Mouse (Mus musculus) forebrain, embryonic 12.5 days (tissue): ENCODE data around the gene Gm21988. TPM values are rescaled to one million over a fixed set of nuclear protein-coding genes. Genes with fewer than 3 reads are reported as not detected.

Source experiments
- ATAC-seq: fragments of 200-750 bp; cut with Nextera tagmentation; 2 replicates; pipeline ENCODE4 v1.8.0; 2017; ENCODE audit warnings: moderate TSS enrichment; ENCODE audit not compliant: low FRiP score
- H3K27ac ChIP-seq: fragments of 300-500 bp; sonication (generic); 2 replicates; pipeline ENCODE4 v1.5.1; 2016; ENCODE audit warnings: mild to moderate bottlenecking
- H3K27me3 ChIP-seq: fragments of 300-500 bp; sonication (generic); 2 replicates; pipeline ENCODE4 v1.6.1; 2016; ENCODE audit warnings: mild to moderate bottlenecking
- H3K36me3 ChIP-seq: fragments of 300-500 bp; sonication (generic); replicated peaks from 2 replicates; pipeline ENCODE4 v1.6.1; 2016; ENCODE audit warnings: mild to moderate bottlenecking
- H3K4me1 ChIP-seq: fragments of 300-500 bp; sonication (generic); 2 replicates; pipeline ENCODE4 v1.6.1; 2016
- H3K4me2 ChIP-seq: fragments of 300-500 bp; sonication (generic); 2 replicates; pipeline ENCODE4 v1.6.1; 2016; ENCODE audit warnings: mild to moderate bottlenecking, moderate library complexity
- H3K4me3 ChIP-seq: fragments of 300-500 bp; sonication (generic); replicated peaks from 2 replicates; pipeline ENCODE4 v1.5.1; 2016; ENCODE audit warnings: mild to moderate bottlenecking
- H3K9ac ChIP-seq: fragments of 300-500 bp; sonication (generic); 2 replicates; pipeline ENCODE4 v1.6.1; 2016; ENCODE audit warnings: mild to moderate bottlenecking
- H3K9me3 ChIP-seq: fragments of 300-500 bp; sonication (generic); 2 replicates; pipeline ENCODE4 v1.6.1; 2016
- WGBS: fragments of 180-500 bp; shearing (Covaris S2); methylation state at CpG from one replicate; pipeline ENCODE4 v1.1.7; 2016; 5-methylcytosine and 5-hydroxymethylcytosine counted together
- polyA plus RNA-seq: library from polyadenylated mRNA; unstranded; fragments of >200 nt; fragmentation: Nextera tagmentation; extraction: Ambion mirVana; gene quantifications from 2 replicates; pipeline ENCODE4 v1.2.1, GENCODE M21; 2016

The Gm21988 gene
- polyA plus RNA-seq, 1 experiment from 2014 or later = 11.2 TPM

DNA sequence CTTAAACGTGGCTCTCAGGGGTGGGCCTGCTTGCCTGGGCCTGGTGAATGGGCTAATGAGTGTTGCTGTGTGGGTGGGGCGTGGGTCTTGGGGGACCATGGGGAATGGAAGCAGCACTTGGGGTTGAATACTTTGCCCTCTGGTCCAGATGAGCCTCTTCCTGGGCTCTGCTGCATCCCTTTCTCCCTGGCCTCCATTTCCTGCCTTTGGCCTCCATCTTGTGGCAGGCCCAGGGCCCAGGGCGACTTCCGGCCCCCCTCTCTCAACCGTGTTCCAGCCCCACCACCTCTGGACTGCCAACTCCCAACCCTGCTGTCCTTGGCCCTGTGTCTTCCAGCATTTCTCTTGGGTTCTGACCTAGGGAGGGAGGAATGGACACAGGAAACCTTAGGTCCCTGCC lies 5.6 kb downstream of the Gm21988 start:
- no peak overlapping the region for H3K9ac ChIP-seq
- no peak overlapping the region for H3K27ac ChIP-seq
- ATAC-seq = no peak
- peaks cover 50% of the 10 kb centered on the region for H3K4me1 ChIP-seq
- 66% methylated on average over 5 of the region's 5 CpGs for WGBS
- peaks cover 20% of the 10 kb centered on the region for H3K36me3 ChIP-seq
- H3K4me3 ChIP-seq = no peak overlapping the region
- H3K27me3 ChIP-seq = peaks cover 26% of the 10 kb centered on the region
- H3K4me2 ChIP-seq = no peak overlapping the region
- no peaks in the 10 kb centered on the region for H3K9me3 ChIP-seq

DNA sequence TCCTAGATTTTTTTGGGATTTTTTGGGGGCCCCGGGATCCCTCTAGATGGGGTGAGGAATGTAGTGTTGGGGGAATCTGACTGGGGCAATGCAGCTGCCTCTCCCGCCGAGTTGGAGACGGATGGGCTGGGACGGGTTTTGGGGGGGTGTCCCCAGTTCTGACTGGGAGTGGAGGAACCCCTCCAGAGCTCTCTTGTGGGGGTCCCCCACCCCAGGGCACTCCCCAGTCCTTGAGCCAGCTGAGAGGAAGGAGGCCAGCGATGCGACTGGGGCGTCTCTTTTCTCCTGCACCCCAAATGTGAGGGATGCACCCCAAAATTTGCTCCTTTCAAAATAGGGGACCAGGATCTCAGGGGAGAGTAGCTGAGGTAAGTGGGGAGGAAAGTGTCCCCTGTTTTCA lies 6.6 kb downstream of the Gm21988 start:
- 40% methylated on average over 8 of the region's 8 CpGs for WGBS
- no peak overlapping the region for H3K4me3 ChIP-seq
- peaks cover 20% of the 10 kb centered on the region for H3K36me3 ChIP-seq
- no peak for ATAC-seq
- peak overlapping the region; percentile 59 for H3K9ac ChIP-seq
- no peak overlapping the region for H3K27ac ChIP-seq
- H3K4me2 ChIP-seq = peak overlapping the region; percentile 55
- no peaks in the 10 kb centered on the region for H3K9me3 ChIP-seq
- peaks cover 47% of the 10 kb centered on the region for H3K4me1 ChIP-seq
- peaks cover 36% of the 10 kb centered on the region for H3K27me3 ChIP-seq

- H3K27ac ChIP-seq = no peak overlapping the region
- peaks cover 41% of the 10 kb centered on the region for H3K27me3 ChIP-seq
- peak overlapping the region; percentile 55 for H3K4me2 ChIP-seq
- H3K4me1 ChIP-seq = peaks cover 47% of the 10 kb centered on the region
- H3K4me3 ChIP-seq = peak overlapping the region; percentile 32
- 10% methylated on average over 7 of the region's 10 CpGs for WGBS
- H3K36me3 ChIP-seq = peaks cover 20% of the 10 kb centered on the region
- no peaks in the 10 kb centered on the region for H3K9me3 ChIP-seq
- ATAC-seq = no peak
- H3K9ac ChIP-seq = peak overlapping the region; percentile 59
Observed at GRCm38 (mm10) chr11:70232546-70232945, 7.1 kb downstream of the Gm21988 start.

DNA sequence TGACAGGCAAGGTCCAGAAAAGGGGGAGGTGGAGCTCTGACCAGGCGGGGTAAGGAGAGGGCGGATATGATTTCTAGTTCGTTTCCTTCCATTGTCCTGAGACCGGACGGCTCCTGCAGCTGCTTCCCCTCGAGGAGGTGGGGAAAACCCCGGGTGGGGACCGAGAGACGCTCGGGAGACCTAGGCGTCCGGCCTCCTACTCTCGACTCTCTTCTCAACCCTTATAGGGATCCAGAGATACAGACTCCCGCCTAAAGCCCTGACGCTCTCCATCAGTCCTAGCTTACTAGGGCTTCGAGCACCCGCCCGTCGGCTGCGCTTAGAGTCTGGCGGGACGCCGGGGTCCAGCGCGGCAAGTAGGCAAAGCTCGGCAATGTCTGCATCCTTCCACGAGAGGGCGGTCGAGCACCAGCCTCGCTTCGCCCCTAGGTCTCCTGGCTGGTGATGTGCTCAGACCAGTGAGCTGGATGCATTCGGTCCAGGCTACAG lies 9.3 kb downstream of the Gm21988 start:
- 1% methylated on average over 32 of the region's 32 CpGs for WGBS
- Histone ChIP-seq H3K4me2 (peak overlapping the region; percentile 47), H3K4me1 (peaks cover 49% of the 10 kb centered on the region), H3K9me3 (no peaks in the 10 kb centered on the region), H3K4me3 (peak overlapping the region; percentile 29), H3K9ac (no peak overlapping the region), H3K27ac (no peak overlapping the region), H3K27me3 (peaks cover 63% of the 10 kb centered on the region), H3K36me3 (peaks cover 13% of the 10 kb centered on the region)
- ATAC-seq = peak; percentile 54

GRCm38 (mm10) chr11:70229260-70230010 lies 10.2 kb downstream of the Gm21988 start, which contains the start of gene Bcl6b:
Bcl6b (minus strand) TSS chr11:70229798.
- Histone ChIP-seq H3K9ac (peak within 1 kb of the TSS; percentile 8; the same call in 1 of the 2 replicates), H3K4me2 (peak within 1 kb of the TSS; percentile 49), H3K4me1 (peaks cover 49% of the 10 kb centered on the region), H3K27me3 (peaks cover 72% of the 10 kb centered on the region), H3K36me3 (peaks cover 5% of the 10 kb centered on the region), H3K4me3 (peak within 1 kb of the TSS; percentile 29), H3K9me3 (no peaks in the 10 kb centered on the region), H3K27ac (no peak within 1 kb of the TSS; the same call in 1 of the 2 replicates)
- ATAC-seq = 0 out of 2 replicates have a peak, but pooled peaks have one; percentile 5
- WGBS = 3% methylated on average over 39 of the region's 39 CpGs

GRCm38 (mm10) chr11:70228828-70229227 lies 10.8 kb downstream of the Gm21988 start:
- peak; percentile 64 for ATAC-seq
- Histone ChIP-seq H3K4me3 (peak overlapping the region; percentile 29), H3K27me3 (peaks cover 78% of the 10 kb centered on the region), H3K27ac (no peak overlapping the region; the same call in 1 of the 2 replicates), H3K4me1 (peaks cover 49% of the 10 kb centered on the region), H3K36me3 (no peaks in the 10 kb centered on the region), H3K4me2 (peak overlapping the region; percentile 49), H3K9me3 (no peaks in the 10 kb centered on the region), H3K9ac (peak overlapping the region; percentile 8; the same call in 1 of the 2 replicates)
- WGBS = under 1% methylated on average over 19 of the region's 19 CpGs

GRCm38 (mm10) chr11:70227661-70228245 lies 11.9 kb downstream of the Gm21988 start:
- peaks cover 44% of the 10 kb centered on the region for H3K4me1 ChIP-seq
- H3K36me3 ChIP-seq = no peaks in the 10 kb centered on the region
- H3K4me3 ChIP-seq = no peak overlapping the region
- H3K9me3 ChIP-seq = no peaks in the 10 kb centered on the region
- WGBS = 79% methylated on average over 4 of the region's 4 CpGs
- no peak overlapping the region for H3K4me2 ChIP-seq
- ATAC-seq = no peak
- no peak overlapping the region for H3K27ac ChIP-seq
- H3K27me3 ChIP-seq = peaks cover 83% of the 10 kb centered on the region
- H3K9ac ChIP-seq = no peak overlapping the region

DNA sequence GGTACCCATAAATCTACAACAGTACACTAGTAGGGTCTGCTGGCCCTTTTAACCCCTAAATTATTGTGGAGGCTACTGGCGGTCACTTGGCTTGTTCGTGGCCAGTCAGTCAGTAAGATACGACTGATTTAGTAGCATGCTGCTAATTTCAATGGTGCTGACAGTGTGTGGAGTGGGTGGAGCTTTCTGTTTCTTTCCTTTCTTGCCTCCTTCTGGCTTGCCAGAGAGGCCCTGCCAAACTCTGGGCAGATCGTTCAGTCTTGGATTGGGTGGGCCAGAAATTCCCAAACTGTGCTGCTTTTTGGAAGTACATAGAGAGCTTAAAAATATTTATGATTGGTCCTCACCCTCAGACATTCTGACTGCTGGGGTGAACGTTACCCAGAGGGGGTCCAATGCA lies 12.5 kb downstream of the Gm21988 start:
- no peak for ATAC-seq
- Histone ChIP-seq H3K36me3 (no peaks in the 10 kb centered on the region), H3K9ac (peak overlapping the region; percentile 18; the same call in 1 of the 2 replicates), H3K4me3 (peak overlapping the region; percentile 15; the same call in 1 of the 2 replicates), H3K27ac (no peak overlapping the region), H3K4me2 (peak overlapping the region; percentile 42), H3K9me3 (no peaks in the 10 kb centered on the region), H3K4me1 (peaks cover 41% of the 10 kb centered on the region), H3K27me3 (peaks cover 85% of the 10 kb centered on the region)
- 35% methylated on average over 5 of the region's 5 CpGs for WGBS

DNA sequence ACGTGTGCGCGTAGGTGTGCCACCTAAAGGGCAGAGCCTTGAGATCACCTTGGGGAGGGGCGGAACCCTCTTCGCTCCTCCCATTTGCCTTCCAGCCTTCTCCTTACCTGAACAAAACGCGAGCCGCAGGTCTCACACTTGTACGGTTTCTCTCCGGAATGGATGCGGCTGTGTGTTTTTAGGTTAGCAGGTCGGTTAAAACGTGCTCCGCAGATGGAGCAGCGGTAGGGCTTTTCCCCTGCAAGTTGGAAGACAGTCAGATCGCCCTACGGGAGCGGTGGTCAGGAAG lies 13.1 kb downstream of the Gm21988 start:
- H3K9me3 ChIP-seq = no peaks in the 10 kb centered on the region
- WGBS = 5% methylated on average over 18 of the region's 18 CpGs
- peak overlapping the region; percentile 18 for H3K9ac ChIP-seq
- peak overlapping the region; percentile 42 for H3K4me2 ChIP-seq
- peaks cover 46% of the 10 kb centered on the region for H3K4me1 ChIP-seq
- peak overlapping the region; percentile 15 for H3K4me3 ChIP-seq
- no peak overlapping the region for H3K27ac ChIP-seq
- ATAC-seq = no peak
- H3K27me3 ChIP-seq = peaks cover 82% of the 10 kb centered on the region
- no peaks in the 10 kb centered on the region for H3K36me3 ChIP-seq

DNA sequence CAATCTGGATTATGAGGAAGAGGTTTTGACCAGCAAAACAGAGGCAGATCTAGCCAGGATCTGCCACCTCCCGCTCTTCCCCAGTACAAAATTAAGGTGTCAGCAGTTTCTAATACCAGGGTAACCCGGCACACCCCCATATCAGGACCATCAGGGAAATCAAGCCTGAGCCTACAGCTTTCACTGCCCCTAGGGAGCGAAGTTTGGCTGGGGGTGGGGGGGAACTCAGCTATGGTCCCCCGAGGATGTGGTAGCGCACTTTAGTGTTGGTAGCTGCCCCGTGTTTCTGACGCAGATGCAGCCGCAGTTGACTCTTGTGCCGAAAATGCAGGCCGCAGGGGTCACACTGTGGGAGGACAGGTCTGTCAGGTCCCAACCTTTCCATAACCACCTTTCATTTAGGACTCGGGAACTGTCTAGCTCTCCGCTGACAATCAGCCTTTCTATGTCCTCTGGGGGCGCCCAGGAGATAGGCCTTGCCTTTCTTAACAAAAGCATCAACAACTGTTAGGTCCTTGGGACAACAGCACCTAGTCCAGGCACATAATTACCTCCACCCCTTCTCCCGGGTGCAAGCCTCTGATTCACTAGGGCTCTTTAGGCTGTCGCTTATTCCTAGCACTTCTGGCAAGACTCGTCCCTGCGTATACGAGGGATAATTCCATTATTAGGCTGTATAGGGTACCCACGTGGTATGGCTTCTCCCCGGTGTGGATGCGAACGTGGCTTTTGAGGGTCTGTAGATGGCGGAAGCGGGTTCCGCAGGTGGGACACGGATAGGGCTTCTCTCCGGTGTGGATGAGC lies 13.6 kb downstream of the Gm21988 start:
- H3K4me1 ChIP-seq = peaks cover 51% of the 10 kb centered on the region

DNA sequence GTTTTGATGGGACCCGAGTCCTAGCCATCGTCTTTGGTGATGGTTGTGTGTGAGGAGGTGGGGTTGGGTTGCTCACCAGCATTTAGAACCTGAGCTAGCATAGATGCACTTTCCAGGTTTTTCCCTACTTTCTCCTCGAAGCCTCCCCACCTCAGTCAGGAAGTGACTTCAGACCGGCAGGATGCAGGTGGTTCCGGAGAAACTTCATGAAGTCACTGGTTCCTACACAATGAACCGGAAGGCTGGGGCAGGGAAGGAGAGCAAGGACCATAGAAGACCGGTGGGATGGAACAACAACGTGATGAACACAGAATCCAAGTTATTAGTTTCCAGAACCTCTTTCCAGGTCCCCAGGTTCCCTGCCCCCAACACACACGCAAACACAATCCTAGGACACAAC lies 15.9 kb downstream of the Gm21988 start:
- H3K9ac ChIP-seq = no peak overlapping the region
- H3K4me3 ChIP-seq = no peak overlapping the region
- WGBS = 90% methylated on average over 9 of the region's 9 CpGs
- no peak overlapping the region for H3K4me2 ChIP-seq
- ATAC-seq = no peak
- H3K9me3 ChIP-seq = no peaks in the 10 kb centered on the region
- H3K27me3 ChIP-seq = peaks cover 60% of the 10 kb centered on the region
- no peak overlapping the region for H3K27ac ChIP-seq
- peaks cover 48% of the 10 kb centered on the region for H3K4me1 ChIP-seq
- H3K36me3 ChIP-seq = no peaks in the 10 kb centered on the region

More for the DNA sequence above, 13.6 kb downstream of the Gm21988 start:
- peaks cover 80% of the 10 kb centered on the region for H3K27me3 ChIP-seq
- H3K9me3 ChIP-seq = no peaks in the 10 kb centered on the region
- 17% methylated on average over 27 of the region's 27 CpGs for WGBS
- H3K9ac ChIP-seq = peak overlapping the region; percentile 18; the same call in 1 of the 2 replicates
- peak overlapping the region; percentile 42 for H3K4me2 ChIP-seq
- no peak overlapping the region for H3K27ac ChIP-seq
- peak overlapping the region; percentile 15; the same call in 1 of the 2 replicates for H3K4me3 ChIP-seq
- no peaks in the 10 kb centered on the region for H3K36me3 ChIP-seq
- ATAC-seq = no peak
